Mouse (Mus musculus): Measurements from ENCODE around the gene Rab22a. TPM values are rescaled to one million over a fixed set of nuclear protein-coding genes. Genes with fewer than 3 reads are reported as not detected.

Gene Rab22a
- polyA plus RNA-seq, 1 experiment from 2014 or later = 36.9 TPM

GRCm38 (mm10) chr2:173737222-173737989 lies 77.8 kb downstream of the Rab22a start, which contains the start of gene Vapb:
TSS of gene Vapb (plus strand) at chr2:173737511.
- Histone ChIP-seq H3K36me3 (ENCODE audit: control insufficient read depth, insufficient read depth, low read length) (no peaks in the 10 kb centered on the region), H3K27me3 (ENCODE audit: control insufficient read depth, insufficient read depth, low read length) (no peaks in the 10 kb centered on the region), H3K4me2 (ENCODE audit: low read length) (peak within 1 kb of the TSS; percentile 66), H3K9me3 (ENCODE audit: control insufficient read depth, low read length) (no peaks in the 10 kb centered on the region), H3K27ac (replicated peaks; ENCODE audit: low read depth, low read length) (peak within 1 kb of the TSS; percentile 74), H3K4me1 (ENCODE audit: control insufficient read depth, insufficient read depth, low read length) (peaks cover 9% of the 10 kb centered on the region), H3K9ac (replicated peaks; ENCODE audit: low read length) (peak within 1 kb of the TSS; percentile 74), H3K4me3 (replicated peaks; ENCODE audit: low read depth, low read length) (peak within 1 kb of the TSS; percentile 78)
- ATAC-seq (ENCODE audit: low FRiP score, low TSS enrichment) = peak; percentile 96
- DNase-seq = peak; percentile 100
- 2% methylated on average over 70 of the region's 70 CpGs for WGBS

DNA sequence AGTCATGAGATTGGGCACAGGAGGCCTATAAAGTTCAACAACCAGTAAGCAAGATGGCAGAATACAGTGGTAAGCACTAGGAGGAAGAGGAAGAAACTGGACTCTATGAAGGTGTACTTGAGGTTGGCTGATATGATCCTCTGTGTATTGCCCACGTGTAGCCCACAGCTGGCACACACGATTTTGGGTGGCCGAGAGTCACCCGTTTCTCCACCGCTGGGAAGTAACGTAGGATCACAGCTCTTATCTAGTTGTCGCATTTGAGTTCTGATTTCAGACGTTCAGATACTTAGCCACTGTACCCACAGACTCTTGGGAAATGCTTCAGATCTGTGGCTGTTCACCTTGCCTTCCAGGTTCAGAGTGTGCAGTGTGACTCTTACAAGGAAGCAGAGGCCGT lies 78.7 kb downstream of the Rab22a start:
- H3K9ac ChIP-seq (replicated peaks; ENCODE audit: low read length) = peak overlapping the region; percentile 74
- H3K4me3 ChIP-seq (replicated peaks; ENCODE audit: low read depth, low read length) = peak overlapping the region; percentile 78
- no peak overlapping the region for H3K27ac ChIP-seq (replicated peaks; ENCODE audit: low read depth, low read length)
- ATAC-seq (ENCODE audit: low FRiP score, low TSS enrichment) (no peak), DNase-seq (no peak)
- H3K27me3 ChIP-seq (ENCODE audit: control insufficient read depth, insufficient read depth, low read length) = no peaks in the 10 kb centered on the region
- H3K9me3 ChIP-seq (ENCODE audit: control insufficient read depth, low read length) = no peaks in the 10 kb centered on the region
- WGBS = 87% methylated on average over 9 of the region's 9 CpGs
- peaks cover 9% of the 10 kb centered on the region for H3K4me1 ChIP-seq (ENCODE audit: control insufficient read depth, insufficient read depth, low read length)
- peak overlapping the region; percentile 66 for H3K4me2 ChIP-seq (ENCODE audit: low read length)
- no peaks in the 10 kb centered on the region for H3K36me3 ChIP-seq (ENCODE audit: control insufficient read depth, insufficient read depth, low read length)

- H3K27me3 ChIP-seq (ENCODE audit: control insufficient read depth, insufficient read depth, low read length) = no peaks in the 10 kb centered on the region
- WGBS = 94% methylated on average over 7 of the region's 7 CpGs
- no peak overlapping the region for H3K27ac ChIP-seq (replicated peaks; ENCODE audit: low read depth, low read length)
- no peaks in the 10 kb centered on the region for H3K9me3 ChIP-seq (ENCODE audit: control insufficient read depth, low read length)
- peaks cover 9% of the 10 kb centered on the region for H3K4me1 ChIP-seq (ENCODE audit: control insufficient read depth, insufficient read depth, low read length)
- DNase-seq (no peak), ATAC-seq (ENCODE audit: low FRiP score, low TSS enrichment) (no peak)
- no peaks in the 10 kb centered on the region for H3K36me3 ChIP-seq (ENCODE audit: control insufficient read depth, insufficient read depth, low read length)
- H3K4me2 ChIP-seq (ENCODE audit: low read length) = no peak overlapping the region
- no peak overlapping the region for H3K4me3 ChIP-seq (replicated peaks; ENCODE audit: low read depth, low read length)
- no peak overlapping the region for H3K9ac ChIP-seq (replicated peaks; ENCODE audit: low read length)
These were observed 79.5 kb downstream of the Rab22a start for GRCm38 (mm10) chr2:173739107-173739506.

DNA sequence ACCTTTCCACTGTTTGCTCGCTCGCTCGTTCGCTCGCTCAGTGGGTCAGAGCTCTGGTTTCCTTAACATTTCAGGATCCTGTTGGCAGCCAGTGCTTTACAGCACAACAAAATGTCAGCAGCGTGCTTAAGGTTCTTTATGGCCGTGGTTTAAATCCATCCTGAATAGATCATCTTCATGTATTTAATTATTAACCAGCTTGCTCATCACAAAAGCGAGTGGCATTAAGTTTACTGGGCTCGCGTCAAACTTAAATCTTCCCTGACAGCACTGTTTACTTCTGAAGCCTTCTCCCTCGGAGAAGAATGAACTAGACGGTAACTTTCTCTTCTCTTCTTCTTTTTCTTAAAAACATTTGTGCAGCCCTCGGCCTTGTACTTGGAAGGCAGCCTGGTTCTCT lies 82.5 kb downstream of the Rab22a start:
- ATAC-seq (ENCODE audit: low FRiP score, low TSS enrichment) = no peak
- H3K27ac ChIP-seq (replicated peaks; ENCODE audit: low read depth, low read length) = no peak overlapping the region
- WGBS = 82% methylated on average over 13 of the region's 13 CpGs
- 0 out of 2 replicates have a peak, but pooled peaks cover 2% of the 10 kb centered on the region for H3K9me3 ChIP-seq (ENCODE audit: control insufficient read depth, low read length)
- H3K36me3 ChIP-seq (ENCODE audit: control insufficient read depth, insufficient read depth, low read length) = 0 out of 2 replicates have a peak, but pooled peaks cover 2% of the 10 kb centered on the region
- no peak overlapping the region for H3K9ac ChIP-seq (replicated peaks; ENCODE audit: low read length)
- H3K4me2 ChIP-seq (ENCODE audit: low read length) = no peak overlapping the region
- DNase-seq = no peak
- H3K4me1 ChIP-seq (ENCODE audit: control insufficient read depth, insufficient read depth, low read length) = peaks cover 9% of the 10 kb centered on the region
- no peaks in the 10 kb centered on the region for H3K27me3 ChIP-seq (ENCODE audit: control insufficient read depth, insufficient read depth, low read length)
- H3K4me3 ChIP-seq (replicated peaks; ENCODE audit: low read depth, low read length) = no peak overlapping the region

- Histone ChIP-seq H3K27me3 (ENCODE audit: control insufficient read depth, insufficient read depth, low read length) (no peaks in the 10 kb centered on the region), H3K9ac (replicated peaks; ENCODE audit: low read length) (no peak overlapping the region), H3K4me1 (ENCODE audit: control insufficient read depth, insufficient read depth, low read length) (peaks cover 9% of the 10 kb centered on the region), H3K36me3 (ENCODE audit: control insufficient read depth, insufficient read depth, low read length) (0 out of 2 replicates have a peak, but pooled peaks cover 2% of the 10 kb centered on the region), H3K4me3 (replicated peaks; ENCODE audit: low read depth, low read length) (no peak overlapping the region), H3K27ac (replicated peaks; ENCODE audit: low read depth, low read length) (no peak overlapping the region), H3K4me2 (ENCODE audit: low read length) (no peak overlapping the region), H3K9me3 (ENCODE audit: control insufficient read depth, low read length) (0 out of 2 replicates have a peak, but pooled peaks cover 3% of the 10 kb centered on the region)
- ATAC-seq (ENCODE audit: low FRiP score, low TSS enrichment) (no peak), DNase-seq (no peak)
- WGBS = 91% methylated on average over 9 of the region's 9 CpGs
These were observed 83.2 kb downstream of the Rab22a start for GRCm38 (mm10) chr2:173742744-173743143.

GRCm38 (mm10) chr2:173744070-173744815 lies 84.7 kb downstream of the Rab22a start:
- no peak overlapping the region for H3K4me3 ChIP-seq (replicated peaks; ENCODE audit: low read depth, low read length)
- WGBS = 91% methylated on average over 7 of the region's 7 CpGs
- H3K36me3 ChIP-seq (ENCODE audit: control insufficient read depth, insufficient read depth, low read length) = 0 out of 2 replicates have a peak, but pooled peaks cover 2% of the 10 kb centered on the region
- DNase-seq = no peak
- H3K4me1 ChIP-seq (ENCODE audit: control insufficient read depth, insufficient read depth, low read length) = no peaks in the 10 kb centered on the region
- no peak overlapping the region for H3K27ac ChIP-seq (replicated peaks; ENCODE audit: low read depth, low read length)
- no peak overlapping the region for H3K4me2 ChIP-seq (ENCODE audit: low read length)
- no peak for ATAC-seq (ENCODE audit: low FRiP score, low TSS enrichment)
- H3K9ac ChIP-seq (replicated peaks; ENCODE audit: low read length) = no peak overlapping the region
- H3K27me3 ChIP-seq (ENCODE audit: control insufficient read depth, insufficient read depth, low read length) = no peaks in the 10 kb centered on the region
- 0 out of 2 replicates have a peak, but pooled peaks cover 3% of the 10 kb centered on the region for H3K9me3 ChIP-seq (ENCODE audit: control insufficient read depth, low read length)

- Histone ChIP-seq H3K27ac (replicated peaks; ENCODE audit: low read depth, low read length) (no peak overlapping the region), H3K4me1 (ENCODE audit: control insufficient read depth, insufficient read depth, low read length) (no peaks in the 10 kb centered on the region)
These were observed 89.5 kb downstream of the Rab22a start for GRCm38 (mm10) chr2:173748961-173749659.

GRCm38 (mm10) chr2:173755433-173756144 lies 96.0 kb downstream of the Rab22a start:
- H3K36me3 ChIP-seq (ENCODE audit: control insufficient read depth, insufficient read depth, low read length) = no peaks in the 10 kb centered on the region
- H3K27ac ChIP-seq (replicated peaks; ENCODE audit: low read depth, low read length) = peak overlapping the region; percentile 56
- peaks cover 22% of the 10 kb centered on the region for H3K4me1 ChIP-seq (ENCODE audit: control insufficient read depth, insufficient read depth, low read length)
- WGBS = 20% methylated on average over 8 of the region's 8 CpGs
- no peaks in the 10 kb centered on the region for H3K9me3 ChIP-seq (ENCODE audit: control insufficient read depth, low read length)
- DNase-seq = peak; percentile 31
- no peak overlapping the region for H3K4me2 ChIP-seq (ENCODE audit: low read length)
- H3K4me3 ChIP-seq (replicated peaks; ENCODE audit: low read depth, low read length) = no peak overlapping the region
- H3K27me3 ChIP-seq (ENCODE audit: control insufficient read depth, insufficient read depth, low read length) = no peaks in the 10 kb centered on the region
- H3K9ac ChIP-seq (replicated peaks; ENCODE audit: low read length) = no peak overlapping the region
- ATAC-seq (ENCODE audit: low FRiP score, low TSS enrichment) = no peak

More at GRCm38 (mm10) chr2:173748961-173749659, 89.5 kb downstream of the Rab22a start:
- Histone ChIP-seq H3K4me2 (ENCODE audit: low read length) (no peak overlapping the region), H3K9me3 (ENCODE audit: control insufficient read depth, low read length) (0 out of 2 replicates have a peak, but pooled peaks cover 3% of the 10 kb centered on the region), H3K9ac (replicated peaks; ENCODE audit: low read length) (no peak overlapping the region), H3K27me3 (ENCODE audit: control insufficient read depth, insufficient read depth, low read length) (no peaks in the 10 kb centered on the region), H3K4me3 (replicated peaks; ENCODE audit: low read depth, low read length) (no peak overlapping the region), H3K36me3 (ENCODE audit: control insufficient read depth, insufficient read depth, low read length) (0 out of 2 replicates have a peak, but pooled peaks cover 2% of the 10 kb centered on the region)
- no peak for ATAC-seq (ENCODE audit: low FRiP score, low TSS enrichment)
- 92% methylated on average over 2 of the region's 2 CpGs for WGBS
- no peak for DNase-seq

All from midbrain, embryonic 14.5 days (tissue).